Mouse (Mus musculus): ENCODE results near the gene Lrch1.

Gene Lrch1

GRCm38 (mm10) chr14:74814848-74815789 is 132.6 kb downstream of the Lrch1 start:
- DNase-seq (ENCODE audit: low spot score in 2 of 2): no peak

- no peak for DNase-seq (ENCODE audit: low spot score in 2 of 2)
Measured at GRCm38 (mm10) chr14:74811617-74812016, 136.1 kb downstream of the Lrch1 start.

GRCm38 (mm10) chr14:74801961-74802360 is 145.7 kb downstream of the Lrch1 start:
- DNase-seq (ENCODE audit: low spot score in 2 of 2): no peak

DNA sequence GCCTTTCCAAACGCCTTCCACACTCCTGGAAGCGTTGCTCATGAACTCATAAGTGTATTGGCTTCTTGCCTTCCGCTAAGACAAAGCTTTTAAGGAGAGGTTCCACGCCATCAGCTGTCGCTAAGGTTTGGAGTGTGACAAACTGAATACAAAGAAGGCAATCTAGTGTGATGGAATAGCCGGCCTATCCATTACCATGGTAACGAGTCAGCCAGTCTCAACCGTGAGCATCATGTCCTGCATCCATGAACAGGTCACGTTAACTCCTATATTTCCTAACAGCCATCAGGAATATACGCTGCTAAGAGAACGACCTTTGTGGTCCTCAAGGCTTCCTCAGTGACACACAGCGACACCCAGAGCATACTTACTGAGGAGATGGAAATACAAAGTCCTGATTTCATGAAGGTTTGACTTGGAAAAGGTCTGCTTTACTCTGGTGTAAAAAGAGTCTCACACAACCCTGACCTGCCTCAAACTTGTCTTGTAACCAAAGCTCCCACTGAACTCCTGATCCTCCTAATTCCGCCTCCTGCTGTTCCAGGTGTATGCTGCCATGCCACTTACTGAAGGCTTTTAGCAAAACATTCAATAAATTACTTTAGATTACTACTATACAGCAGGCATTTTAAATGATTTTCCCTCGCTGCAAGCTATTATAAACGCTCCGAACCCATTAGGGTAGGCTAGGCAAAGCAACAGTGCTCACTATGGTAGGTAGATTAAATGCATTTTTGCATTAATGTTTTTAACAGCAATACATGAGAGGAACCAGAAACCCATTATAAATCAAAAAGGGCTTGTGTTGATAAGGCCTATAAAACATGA is 149.4 kb downstream of the Lrch1 start:
- no peak for DNase-seq (ENCODE audit: low spot score in 2 of 2)

DNA sequence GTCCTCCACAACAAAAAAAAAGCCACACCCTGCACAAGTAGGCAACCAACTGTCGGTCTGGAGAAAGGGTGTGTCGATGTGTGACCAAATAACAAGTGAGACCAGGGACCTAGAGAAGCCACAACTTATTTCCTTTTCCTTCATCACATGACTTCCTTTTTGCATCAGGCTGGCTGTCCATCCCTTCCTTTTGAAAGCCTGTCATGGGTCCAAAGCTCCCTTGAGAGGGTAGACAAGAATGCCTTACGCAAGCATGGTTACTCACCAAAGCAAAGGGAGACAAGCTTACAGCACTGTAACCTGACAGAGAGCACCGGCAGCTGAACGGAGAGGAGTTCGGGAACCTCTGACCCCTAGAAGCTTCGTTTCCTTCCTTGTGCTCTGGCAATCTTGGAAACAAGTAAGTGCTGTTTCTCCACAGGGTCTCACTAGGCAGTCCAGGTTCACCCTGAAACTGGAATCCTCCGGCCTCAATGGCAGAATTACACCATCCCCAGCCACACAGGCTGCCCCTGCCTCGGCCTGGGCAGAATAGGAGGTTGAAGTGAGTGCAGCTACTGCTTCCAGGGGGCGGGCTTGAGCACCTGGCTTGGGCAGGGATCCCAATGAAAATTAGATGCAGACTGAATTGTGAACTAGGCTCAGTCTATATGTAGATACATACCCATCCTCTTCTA is 150.2 kb downstream of the Lrch1 start:
- no peak for DNase-seq (ENCODE audit: low spot score in 2 of 2)

DNA sequence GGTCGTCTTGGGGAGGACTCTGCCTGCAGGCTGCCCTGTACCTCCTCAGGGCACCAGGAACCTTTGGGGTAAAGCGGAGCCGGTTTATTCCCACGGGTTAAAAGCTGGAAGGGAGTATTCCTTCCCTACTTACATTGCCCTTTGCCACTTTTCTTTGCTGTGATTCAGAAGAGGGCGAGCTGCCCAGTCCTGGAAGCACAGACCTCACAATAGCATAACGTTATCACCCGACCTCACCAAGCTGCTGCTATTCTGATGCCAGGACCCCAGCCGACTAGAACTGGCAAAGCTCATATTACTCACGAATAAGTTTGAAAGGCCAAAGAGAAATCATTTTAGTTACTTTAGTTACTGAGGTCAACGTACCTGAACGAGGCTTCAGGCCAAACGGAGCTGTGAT is 152.7 kb downstream of the Lrch1 start:
- no peak for DNase-seq (ENCODE audit: low spot score in 2 of 2)

- DNase-seq (ENCODE audit: low spot score in 2 of 2): no peak
Measured at GRCm38 (mm10) chr14:74792793-74793192, 154.9 kb downstream of the Lrch1 start.

DNA sequence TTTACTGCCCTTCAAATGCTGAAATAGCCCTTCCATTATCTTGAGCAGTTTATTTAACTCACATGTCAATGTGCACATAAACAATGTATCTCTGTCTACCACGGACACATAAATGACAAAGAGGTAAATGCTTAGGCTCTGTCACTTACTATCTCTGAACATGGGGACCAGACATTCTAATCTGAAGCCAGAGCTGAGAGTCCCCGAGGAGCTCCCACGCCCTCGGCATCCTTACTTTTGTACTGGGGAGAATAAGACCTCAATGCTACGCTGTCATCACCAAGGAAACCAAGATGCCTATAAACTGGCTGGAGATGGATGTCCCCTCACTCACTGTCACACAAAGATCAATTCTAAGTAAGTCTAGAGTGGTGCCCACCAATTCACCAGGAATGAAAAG is 157.1 kb downstream of the Lrch1 start:
- DNase-seq (ENCODE audit: low spot score in 2 of 2): no peak

DNA sequence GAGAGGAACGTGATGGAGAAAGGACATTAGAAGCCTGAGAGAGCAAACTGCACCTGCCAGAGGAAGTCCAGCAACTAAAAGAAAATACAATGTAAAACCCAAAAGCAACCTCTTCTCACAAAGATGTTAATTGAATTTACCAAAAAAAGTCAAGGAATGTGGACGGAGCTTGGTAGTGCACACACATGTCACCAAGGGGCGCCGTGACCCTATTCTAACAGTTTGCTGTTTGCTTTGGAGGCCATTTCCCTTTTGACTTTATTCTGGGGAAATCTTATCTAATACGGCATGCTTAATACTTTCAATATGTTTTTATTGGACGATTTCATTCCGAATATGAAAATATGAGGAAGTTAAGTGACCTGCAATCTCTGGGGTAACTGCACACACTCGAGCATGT is 158.9 kb downstream of the Lrch1 start:
- DNase-seq (ENCODE audit: low spot score in 2 of 2): no peak

GRCm38 (mm10) chr14:74787717-74788116 is 160.0 kb downstream of the Lrch1 start:
- DNase-seq (ENCODE audit: low spot score in 2 of 2): no peak

GRCm38 (mm10) chr14:74784243-74784934 is 163.3 kb downstream of the Lrch1 start:
- DNase-seq (ENCODE audit: low spot score in 2 of 2): no peak

DNA sequence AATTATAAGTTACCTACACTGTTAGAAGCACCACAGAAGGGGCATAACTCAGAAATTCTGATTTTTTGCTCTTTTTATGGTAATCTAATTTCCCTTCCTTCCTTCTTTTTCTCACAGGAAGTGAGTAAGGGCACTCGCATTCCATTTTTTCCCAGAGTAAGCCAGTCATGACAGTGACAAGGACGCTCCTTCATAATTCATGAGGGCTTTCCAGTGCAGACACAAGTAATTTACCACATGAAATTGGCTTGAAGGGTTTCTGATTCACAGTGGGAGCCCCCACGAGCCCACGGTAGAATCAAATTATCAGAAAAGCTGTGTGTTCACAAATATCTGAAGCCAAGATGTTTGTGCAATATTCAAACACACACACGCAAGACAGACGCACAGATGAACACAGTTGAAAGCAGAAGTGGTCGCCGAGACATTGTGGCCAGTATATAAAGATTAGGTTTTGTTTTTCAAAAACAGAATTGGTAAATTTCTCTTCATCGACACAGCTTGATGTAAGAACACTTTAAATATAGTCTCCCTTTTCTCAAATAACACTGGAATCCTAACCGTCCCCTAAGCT is 173.5 kb downstream of the Lrch1 start:
- DNase-seq (ENCODE audit: low spot score in 2 of 2): no peak

DNA sequence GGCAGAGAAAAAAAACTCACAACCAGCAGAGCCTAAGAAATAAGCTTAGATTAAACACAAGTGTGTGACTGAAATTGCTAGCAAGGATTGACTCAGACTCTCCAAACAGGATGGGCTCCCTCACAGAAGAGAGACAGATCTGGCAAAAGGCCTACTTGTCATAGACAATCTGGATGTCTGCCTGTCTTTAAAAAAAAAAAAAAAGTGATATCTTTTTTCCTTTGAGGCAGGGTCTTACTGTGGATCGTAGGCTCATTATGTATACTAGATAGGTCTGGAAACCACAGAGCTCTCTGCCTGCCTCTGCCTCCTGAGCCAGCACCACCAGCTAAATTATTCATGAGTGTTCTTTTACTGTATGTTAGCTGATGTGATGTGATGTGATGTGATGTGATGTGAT is 179.8 kb downstream of the Lrch1 start:
- no peak for DNase-seq (ENCODE audit: low spot score in 2 of 2)

DNA sequence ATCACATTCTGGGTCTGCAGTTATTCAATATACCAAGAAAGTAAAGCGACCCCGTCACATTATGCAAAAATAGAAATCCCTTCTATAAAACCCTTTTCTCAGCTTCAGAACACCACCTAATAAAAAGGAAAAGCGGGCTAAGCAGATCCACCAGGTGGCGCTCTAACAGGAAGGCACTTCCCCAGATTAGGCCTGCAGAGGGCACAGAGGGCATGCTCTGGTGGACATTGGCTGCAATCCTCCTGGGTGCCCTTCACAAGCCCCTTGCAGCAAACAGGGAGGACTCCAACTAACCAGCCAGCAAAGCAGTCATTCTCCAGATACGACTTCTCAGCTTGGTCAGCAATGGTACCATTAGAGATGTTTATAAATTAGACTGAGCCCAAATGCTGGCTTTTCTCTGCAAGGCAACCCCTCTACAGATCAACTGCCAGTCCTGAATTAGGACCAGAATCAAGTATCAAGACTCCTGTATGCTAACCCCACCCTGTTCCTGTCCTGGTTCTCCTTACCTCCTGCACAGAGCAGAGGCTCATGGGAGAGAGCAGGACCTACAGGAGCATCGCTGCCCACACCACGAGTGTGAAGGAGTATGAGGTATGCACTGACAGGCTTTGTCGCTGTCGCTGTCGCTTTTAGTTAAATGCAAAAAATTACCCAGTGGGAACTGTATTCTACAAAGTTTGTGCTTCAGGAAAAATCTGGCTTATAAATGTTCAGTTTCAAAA is 183.3 kb downstream of the Lrch1 start:
- peak; percentile 63 to 68 for DNase-seq (ENCODE audit: low spot score in 2 of 2)

DNA sequence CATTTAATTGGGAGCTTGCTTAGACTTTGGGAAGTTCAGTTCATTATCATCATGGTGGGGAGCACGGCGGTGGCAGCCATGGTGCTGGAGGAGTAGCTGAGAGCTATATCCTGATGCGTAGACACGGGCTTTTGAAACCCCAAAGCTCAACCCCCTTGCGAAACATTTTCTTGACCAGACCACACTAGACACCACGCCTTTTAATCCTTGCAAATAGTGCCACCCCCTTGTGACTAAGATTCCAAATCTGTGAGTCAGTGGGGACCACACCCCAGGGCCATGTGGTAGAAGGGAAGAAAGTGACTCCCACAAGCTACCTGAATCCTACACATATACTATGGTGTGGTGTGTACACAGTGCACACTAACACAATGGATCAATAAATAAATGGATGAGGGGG is 210.8 kb downstream of the Lrch1 start:
- DNase-seq (ENCODE audit: low spot score in 2 of 2): no peak

- DNase-seq (ENCODE audit: low spot score in 2 of 2): no peak
Measured at GRCm38 (mm10) chr14:74735471-74735870, 212.2 kb downstream of the Lrch1 start.

- no peak for DNase-seq (ENCODE audit: low spot score in 2 of 2)
Measured at GRCm38 (mm10) chr14:74733397-74733796, 214.3 kb downstream of the Lrch1 start.

- DNase-seq (ENCODE audit: low spot score in 2 of 2): peak; percentile 84 to 87
Measured at GRCm38 (mm10) chr14:74732079-74732783, 215.4 kb downstream of the Lrch1 start, which contains the start of gene Esd. Gene Esd, plus strand, starts transcription at chr14:74732297.

DNA sequence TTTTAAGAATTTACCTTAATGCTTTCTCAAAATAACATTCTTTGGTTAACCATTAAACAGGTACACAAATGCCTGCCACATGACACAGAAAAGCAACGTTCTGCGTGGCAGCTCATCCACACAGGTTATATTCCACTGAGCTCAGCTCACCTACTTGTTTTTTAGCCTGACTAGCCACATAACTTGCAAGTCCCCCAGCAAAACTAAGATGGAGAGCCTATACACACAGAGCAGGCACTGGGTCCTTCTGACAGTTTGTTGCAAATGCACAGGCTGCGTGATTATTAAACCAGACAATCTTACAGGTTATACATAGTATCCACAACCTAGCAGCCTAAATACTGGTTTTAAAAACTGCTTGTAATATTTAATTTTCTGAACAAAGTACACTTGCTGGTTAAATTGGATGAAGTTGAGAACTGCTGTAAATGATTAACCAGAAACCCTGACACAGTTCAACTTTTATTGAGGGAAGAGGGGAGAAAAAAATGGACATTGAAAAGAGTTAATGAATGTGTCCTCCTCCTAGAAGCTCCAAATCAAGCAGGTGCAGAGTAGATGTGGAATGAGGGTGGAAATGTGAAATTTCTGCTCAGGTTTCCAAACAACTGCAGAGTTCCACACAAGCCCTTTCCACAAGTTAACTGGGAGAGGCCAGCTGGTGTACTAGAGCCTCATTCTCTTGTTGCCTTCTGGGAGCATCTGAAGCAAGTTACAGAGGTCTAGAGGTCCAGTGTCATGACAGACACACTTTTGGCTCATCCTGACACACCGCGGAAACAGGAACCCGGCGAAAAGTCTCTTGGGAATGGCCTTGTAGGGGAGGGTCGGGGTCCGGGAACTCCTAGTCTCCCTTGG is 216.2 kb downstream of the Lrch1 start:
- peak in 1 of 2 experiments; percentile 11 for DNase-seq (ENCODE audit: low spot score in 2 of 2)

All from frontal cortex, postnatal 36 days (tissue).